Mouse (Mus musculus) pancreas, adult 10 weeks (tissue): Measurements from ENCODE around the gene Prl2a1. TPM values are rescaled to one million over a fixed set of nuclear protein-coding genes. Genes with fewer than 3 reads are reported as not detected.

Source experiments
- polyA plus RNA-seq: library from polyadenylated mRNA; stranded (reverse); fragments of 350-450 nt; fragmentation: Illumina TruSeq; extraction: RNeasy Lipid Tissue Mini Kit (QIAGEN cat#74804); gene quantifications from one replicate; pipeline ENCODE4 v1.2.3, GENCODE M21; 2015; ENCODE audit warnings: low read depth, low replicate concordance; ENCODE audit not compliant: insufficient read depth

The Prl2a1 gene
- not detected for polyA plus RNA-seq

DNA sequence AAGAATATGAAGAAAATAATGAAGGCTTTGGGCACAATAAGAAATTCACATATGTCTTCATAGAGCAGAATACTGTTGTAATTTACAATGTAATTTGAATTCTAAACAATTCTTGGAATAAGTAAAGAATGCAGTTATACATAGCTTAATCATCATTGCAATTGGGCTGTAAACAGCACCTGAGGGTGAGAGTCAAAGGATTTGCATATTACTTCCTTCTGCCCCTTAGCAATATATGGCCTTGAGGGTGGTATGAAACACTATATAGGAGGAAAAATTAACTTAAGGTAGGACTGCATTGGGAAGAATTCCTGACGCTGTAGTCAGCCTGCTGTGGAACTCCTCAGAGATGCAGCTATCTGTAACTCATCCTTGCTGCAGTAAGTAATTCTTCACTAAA lies at the start of gene Prl2a1:
Gene Prl2a1 (plus strand): TSS at position 301 of the 400 bp plus-strand sequence.

DNA sequence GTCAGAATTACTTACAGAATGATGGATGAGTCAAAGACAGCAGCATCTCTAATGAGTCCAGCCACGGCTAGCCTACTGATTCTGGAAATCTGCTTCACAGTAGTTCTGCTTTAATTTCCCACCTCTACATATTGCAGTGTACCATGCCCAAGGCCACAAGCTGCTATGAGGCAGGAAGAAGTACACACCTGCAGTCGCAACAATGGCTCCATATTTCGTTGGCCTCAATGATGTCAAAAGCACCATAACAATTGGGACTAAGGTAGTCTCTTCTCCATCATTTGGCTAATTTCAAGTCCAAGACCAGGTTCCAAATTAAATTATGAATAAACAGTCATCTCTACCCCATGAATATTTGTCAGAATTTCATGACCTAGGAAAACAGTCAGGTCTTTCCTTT lies 20.8 kb upstream of the Prl2a1 start, which contains the start of gene Prl7c1:
Gene Prl7c1 (minus strand): TSS at position 101 of the 400 bp plus-strand sequence.

DNA sequence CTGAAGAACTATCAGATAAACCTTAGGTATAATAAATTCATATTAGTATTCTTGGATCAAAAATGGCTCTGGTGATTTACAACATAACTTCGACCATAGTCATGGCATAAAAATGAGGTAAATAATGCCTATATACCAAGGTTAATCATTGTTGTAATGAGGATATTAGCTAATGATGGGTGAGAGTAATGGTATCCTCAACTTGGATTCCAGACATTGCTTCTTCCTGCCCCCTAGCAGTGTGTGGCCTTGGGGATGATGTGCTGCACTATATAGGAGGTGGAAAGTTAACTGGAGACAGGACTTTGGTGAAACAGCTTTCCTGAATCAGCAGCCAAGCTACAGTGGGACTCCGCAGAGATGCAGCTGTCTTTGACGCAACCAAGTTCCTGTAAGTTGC lies 47.6 kb downstream of the Prl2a1 start, which contains the start of gene Prl2c1:
Gene Prl2c1 (plus strand): TSS at position 301 of the 400 bp plus-strand sequence.

Other genes starting within 250 kb of the Prl2a1 start
- not detected for gene Prl8a9, start 237.0 kb upstream of the Prl2a1 start, polyA plus RNA-seq
- not detected for gene Prl8a1, start 219.5 kb upstream of the Prl2a1 start, polyA plus RNA-seq
- gene Prl7b1, start 191.1 kb upstream of the Prl2a1 start, polyA plus RNA-seq, result not detected
- not detected for gene Prl7a1, start 159.2 kb upstream of the Prl2a1 start, polyA plus RNA-seq
- gene Prl7a2, start 133.6 kb upstream of the Prl2a1 start, polyA plus RNA-seq, result not detected
- gene Prl7d1, start 84.9 kb upstream of the Prl2a1 start, polyA plus RNA-seq, result not detected
- gene Prl7c1, start 20.9 kb upstream of the Prl2a1 start, polyA plus RNA-seq, result not detected
- not detected for gene Prl2c1, start 47.7 kb downstream of the Prl2a1 start, polyA plus RNA-seq
- not detected for gene Prl4a1, start 214.6 kb downstream of the Prl2a1 start, polyA plus RNA-seq